Mouse (Mus musculus): ENCODE data around the gene Sf3b1. TPM values are rescaled to one million over a fixed set of nuclear protein-coding genes. Genes with fewer than 3 reads are reported as not detected.
A peak's percentile ranks its signal among the peaks of the same experiment; 100 is the strongest.

Sf3b1 gene
- total and polyA plus RNA-seq, 3 experiments = 111 to 167 (median 118) TPM

DNA sequence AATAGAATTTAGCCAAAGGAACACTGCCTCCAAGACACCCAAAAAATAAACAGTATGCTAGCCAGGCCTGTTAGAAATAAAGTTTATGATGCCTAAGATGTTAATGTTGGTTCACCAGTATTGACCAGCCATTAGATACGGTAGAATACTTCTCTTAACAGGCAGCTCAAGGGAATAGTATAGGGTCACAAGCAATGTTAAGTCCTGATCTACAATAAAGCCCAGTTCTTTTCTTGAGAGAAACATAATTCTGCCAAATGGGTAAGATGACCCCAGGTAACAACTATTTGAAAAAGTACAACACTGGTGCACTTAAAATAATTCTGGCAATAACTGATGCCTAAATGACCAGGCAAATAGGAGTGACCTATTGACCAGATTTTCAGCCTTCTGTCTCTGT lies 685 bp upstream of the Sf3b1 start:
- peak overlapping the region; percentile 91 for H3K27ac ChIP-seq (ENCODE audit: control insufficient read depth, low read depth, low read length)
- no peaks in the 10 kb centered on the region for H3K9me3 ChIP-seq (replicated peaks; ENCODE audit: insufficient read depth, low read length)
- peaks cover 41% of the 10 kb centered on the region for H3K79me2 ChIP-seq (ENCODE audit: control insufficient read depth, insufficient read depth, low read length, poor library complexity)
- no peaks in the 10 kb centered on the region for H3K27me3 ChIP-seq (ENCODE audit: control insufficient read depth in 1 of 2, insufficient read depth in 2 of 2, low read length in 2 of 2)
- peak overlapping the region; percentile 83 for H3K9ac ChIP-seq (ENCODE audit: control insufficient read depth, low read depth, low read length, poor library complexity, severe bottlenecking)
- H3K4me3 ChIP-seq (ENCODE audit: control insufficient read depth in 1 of 2, insufficient read depth in 1 of 2, low read depth in 2 of 2, low read length in 2 of 2) = peak overlapping the region in 1 of 2 experiments; percentile 86; a peak in 2 of 4 replicates
- TF ChIP-seq JUND (IDR thresholded peaks at IDR 0.05; ENCODE audit: low read depth, low read length) = no peak
- no peak for TF ChIP-seq ZC3H11A (IDR thresholded peaks at IDR 0.05; ENCODE audit: low read depth, low read length)
- TF ChIP-seq NELFE (IDR thresholded peaks at IDR 0.05; ENCODE audit: low read depth, low read length) = no peak
- no peak for TF ChIP-seq MYC (IDR thresholded peaks at IDR 0.05; ENCODE audit: low read depth, low read length)
- TF ChIP-seq EP300 (IDR thresholded peaks at IDR 0.05; ENCODE audit: low read depth in 1 of 2, low read length in 2 of 2) = no peak
- TF ChIP-seq MYB (IDR thresholded peaks at IDR 0.05; ENCODE audit: low read depth, low read length) = no peak
- no peak for TF ChIP-seq SMC3 (IDR thresholded peaks at IDR 0.05; ENCODE audit: low read depth, low read length)
- no peak for TF ChIP-seq MAX (IDR thresholded peaks at IDR 0.05; ENCODE audit: low read length)
- no peak for TF ChIP-seq ZNF384 (IDR thresholded peaks at IDR 0.05; ENCODE audit: low read depth, low read length)
- TF ChIP-seq RAD21 (IDR thresholded peaks at IDR 0.05; ENCODE audit: low read depth, low read length) = no peak
- no peak for TF ChIP-seq RCOR1 (IDR thresholded peaks at IDR 0.05; ENCODE audit: low read depth, low read length)
- TF ChIP-seq CHD1 (IDR thresholded peaks at IDR 0.05; ENCODE audit: low read depth, low read length) = no peak
- no peak for TF ChIP-seq USF1 (IDR thresholded peaks at IDR 0.05; ENCODE audit: low read depth, low read length)
- no peak for TF ChIP-seq MEF2A (IDR thresholded peaks at IDR 0.05; ENCODE audit: extremely low read depth, insufficient replicate concordance, low read depth, low read length, poor library complexity, severe bottlenecking)
- TF ChIP-seq KAT2A (conservative IDR thresholded peaks at IDR 0.05; ENCODE audit: low read depth, low read length) = no peak
- no peak for TF ChIP-seq TCF12 (IDR thresholded peaks at IDR 0.05; ENCODE audit: low read depth, low read length)
- no peak for TF ChIP-seq MXI1 (IDR thresholded peaks at IDR 0.05; ENCODE audit: low read depth, low read length)
- no peak for TF ChIP-seq ETS1 (IDR thresholded peaks at IDR 0.05; ENCODE audit: low read depth, low read length)
- TF ChIP-seq E2F4 (IDR thresholded peaks at IDR 0.05; ENCODE audit: borderline replicate concordance, low read depth, low read length) = no peak
- peaks cover 0 to 41% of the 10 kb centered on the region in 2 experiments; a peak in 3 of 4 replicates for H3K36me3 ChIP-seq (ENCODE audit: control insufficient read depth in 1 of 2, insufficient read depth in 2 of 2, low read length in 2 of 2)
- peaks cover 12 to 21% of the 10 kb centered on the region in 2 experiments; a peak in 3 of 4 replicates for H3K4me1 ChIP-seq (ENCODE audit: control insufficient read depth in 1 of 2, insufficient read depth in 2 of 2, low read length in 2 of 2)
- peak; percentile 54 for DNase-seq (ENCODE audit: low read depth, low spot score)

DNA sequence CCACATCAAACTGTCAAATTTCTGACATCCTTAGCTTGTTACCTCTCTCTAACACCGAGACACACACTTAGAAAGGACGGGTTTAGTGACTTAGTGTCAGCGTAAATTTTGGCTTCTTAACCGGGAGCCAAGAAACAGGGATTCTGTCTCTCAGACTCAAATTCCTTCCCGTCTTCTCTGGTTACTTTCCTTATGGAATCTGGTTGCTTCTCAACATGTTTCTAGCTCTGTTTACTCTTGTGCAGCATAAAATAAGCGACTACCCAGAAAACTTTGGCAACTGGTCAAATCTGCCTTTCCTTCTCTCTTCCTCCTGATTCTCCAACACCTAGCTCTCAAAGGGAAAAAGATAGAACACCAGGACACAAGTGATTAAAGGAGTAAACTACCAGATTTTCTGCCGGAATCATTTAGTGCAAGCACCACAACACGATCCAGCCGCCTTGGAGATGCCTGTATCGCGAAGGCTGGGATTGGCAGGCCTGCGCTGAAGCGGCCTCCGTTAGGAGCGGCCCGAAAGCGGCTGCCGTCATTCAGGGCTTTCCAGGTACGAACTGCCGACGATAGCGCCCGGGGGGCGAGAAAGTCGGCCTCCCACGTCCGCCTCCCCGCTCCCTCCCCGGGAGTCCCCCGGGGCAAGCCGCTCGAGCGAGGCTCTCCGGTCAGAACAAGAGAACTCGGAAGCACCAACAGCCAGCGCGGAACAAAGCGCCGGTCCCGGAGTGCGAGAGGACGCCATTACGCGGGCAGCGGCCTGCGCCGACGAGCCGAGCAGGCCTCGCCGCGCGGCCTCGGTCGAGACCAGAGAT lies 633 bp downstream of the Sf3b1 start:
- peak overlapping the region; percentile 97 for H3K9ac ChIP-seq (ENCODE audit: control insufficient read depth, low read depth, low read length, poor library complexity, severe bottlenecking)
- no peak for DNase-seq (ENCODE audit: low read depth, low spot score)
- H3K4me3 ChIP-seq (ENCODE audit: control insufficient read depth in 1 of 2, insufficient read depth in 1 of 2, low read depth in 2 of 2, low read length in 2 of 2) = peak overlapping the region; percentile 86 to 98
- H3K36me3 ChIP-seq (ENCODE audit: control insufficient read depth in 1 of 2, insufficient read depth in 2 of 2, low read length in 2 of 2) = peaks cover 2 to 49% of the 10 kb centered on the region in 2 experiments; a peak in 3 of 4 replicates
- peaks cover 53% of the 10 kb centered on the region for H3K79me2 ChIP-seq (ENCODE audit: control insufficient read depth, insufficient read depth, low read length, poor library complexity)
- H3K27me3 ChIP-seq (ENCODE audit: control insufficient read depth in 1 of 2, insufficient read depth in 2 of 2, low read length in 2 of 2) = no peaks in the 10 kb centered on the region
- peaks cover 12 to 24% of the 10 kb centered on the region in 2 experiments; a peak in 3 of 4 replicates for H3K4me1 ChIP-seq (ENCODE audit: control insufficient read depth in 1 of 2, insufficient read depth in 2 of 2, low read length in 2 of 2)
- peak; percentile 42 for TF ChIP-seq SIN3A (IDR thresholded peaks at IDR 0.05; ENCODE audit: low read length)
- no peak for TF ChIP-seq UBTF (IDR thresholded peaks at IDR 0.05; ENCODE audit: borderline replicate concordance, insufficient read depth, low read depth, low read length)
- peak; percentile 78 for TF ChIP-seq CHD1 (IDR thresholded peaks at IDR 0.05; ENCODE audit: low read depth, low read length)
- TF ChIP-seq MAX (IDR thresholded peaks at IDR 0.05; ENCODE audit: low read length) = no peak; the same call in 1 of the 2 replicates
- TF ChIP-seq HCFC1 (IDR thresholded peaks at IDR 0.05; ENCODE audit: low read depth, low read length) = no peak
- no peak for TF ChIP-seq EP300 (IDR thresholded peaks at IDR 0.05; ENCODE audit: low read depth in 1 of 2, low read length in 2 of 2)
- peak overlapping the region; percentile 88 for H3K27ac ChIP-seq (ENCODE audit: control insufficient read depth, low read depth, low read length)
- H3K9me3 ChIP-seq (replicated peaks; ENCODE audit: insufficient read depth, low read length) = no peaks in the 10 kb centered on the region

Measured in MEL (cell line).